Mouse (Mus musculus) kidney, postnatal 25 days (tissue): ENCODE results near the gene H2-M10.2.

ENCODE experiments used
- DNase-seq, 2 experiments: peaks; one replicate each; pipeline ENCODE4 v3.0.0; 2021; ENCODE audit warnings: mixed read lengths in 2 of 2

The H2-M10.2 gene

GRCm38 (mm10) chr17:36252250-36252876, 33.9 kb downstream of the H2-M10.2 start:
- DNase-seq = peak in 1 of 2 experiments; percentile 54

DNA sequence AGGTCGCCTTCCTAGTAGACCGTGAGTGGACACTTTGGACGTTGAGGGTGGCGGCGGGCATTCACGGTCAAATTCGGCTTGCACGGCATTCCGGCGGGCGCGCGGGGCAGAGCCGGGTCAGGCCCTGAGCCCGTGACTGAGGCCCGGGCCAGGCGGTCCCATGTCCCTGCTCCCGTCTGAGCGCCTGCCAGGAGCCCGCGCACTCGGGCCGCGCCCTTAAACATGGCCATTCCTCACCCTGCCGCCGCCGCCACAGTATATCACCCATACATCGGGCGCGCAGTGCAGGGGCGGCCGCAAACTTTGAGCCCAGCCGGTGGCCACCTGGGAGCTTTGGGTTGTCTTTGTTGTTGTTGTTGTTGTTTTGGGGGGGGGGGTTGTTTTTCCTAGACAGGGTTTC, 37.4 kb downstream of the H2-M10.2 start:
- DNase-seq = no peak

DNA sequence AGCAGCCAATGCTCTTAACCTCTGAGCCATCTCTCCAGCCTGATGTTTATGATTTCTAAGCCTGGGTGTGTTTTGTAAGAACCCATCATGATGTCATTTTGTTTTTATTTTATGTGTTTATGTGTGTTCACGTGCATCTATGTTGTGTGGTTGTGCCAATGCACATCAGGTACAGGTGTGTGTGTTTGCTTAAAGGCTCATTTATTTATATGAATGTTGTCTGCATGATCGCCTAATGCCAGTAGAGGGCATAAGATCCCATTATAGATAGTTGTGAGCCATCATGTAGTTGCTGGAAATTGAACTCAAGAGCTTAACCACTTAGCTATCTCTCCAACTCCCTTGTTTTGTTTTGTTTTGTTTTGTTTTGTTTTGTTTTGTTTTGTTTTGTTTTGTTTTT, 40.5 kb downstream of the H2-M10.2 start:
- no peak for DNase-seq

DNA sequence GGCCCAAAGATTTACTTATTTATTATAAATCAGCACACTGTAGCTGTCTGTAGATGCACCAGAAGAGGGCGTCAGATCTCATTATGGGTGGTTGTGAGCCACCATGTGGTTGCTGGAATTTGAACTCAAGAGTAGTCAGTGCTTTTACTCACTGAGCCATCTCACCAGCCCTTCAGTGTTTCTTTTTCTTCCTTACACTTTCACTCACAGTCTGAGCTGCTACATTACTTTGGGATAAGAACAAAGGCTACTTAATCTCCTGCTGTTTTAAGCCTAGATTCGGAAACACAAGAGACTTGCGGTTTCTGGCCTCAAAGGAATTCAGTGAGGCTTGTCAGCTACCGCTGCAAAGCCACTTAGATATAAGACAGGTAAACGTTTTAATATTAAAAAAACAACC, 42.3 kb downstream of the H2-M10.2 start:
- no peak for DNase-seq

- DNase-seq = no peak
Observed at GRCm38 (mm10) chr17:36240637-36241213, 45.6 kb downstream of the H2-M10.2 start.

GRCm38 (mm10) chr17:36237321-36237921, 48.9 kb downstream of the H2-M10.2 start:
- DNase-seq = peak; percentile 12 to 40

DNA sequence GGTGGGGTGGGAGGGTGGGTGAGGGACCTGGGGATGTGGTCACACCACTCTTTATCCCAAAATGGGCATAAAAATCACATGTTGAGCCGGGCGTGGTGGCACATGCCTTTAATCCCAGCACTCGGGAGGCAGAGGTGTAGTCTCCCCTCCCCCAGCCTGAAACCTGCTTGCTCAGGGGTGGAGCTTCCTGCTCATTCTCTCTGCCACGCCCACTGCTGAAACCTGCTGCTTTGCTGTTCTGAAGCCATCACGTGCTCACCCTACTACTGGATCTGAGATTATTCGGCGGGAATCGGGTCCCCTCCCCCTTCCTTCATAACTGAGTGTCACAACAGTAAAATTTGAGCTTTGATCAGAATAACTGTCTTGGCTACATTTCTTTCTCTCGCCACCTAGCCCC, 51.0 kb downstream of the H2-M10.2 start:
- peak; percentile 54 to 66 for DNase-seq
